Comparison of ENCODE assay signal across 18 mouse cellular contexts in genomic region chr10:108771081-108771480, GRCm38 (mm10).
DNase-seq lines count a peak whose midpoint lies in the region; ATAC-seq and TF ChIP-seq lines count a peak whose summit lies in the region.
"Had no signal": no experiment of that assay in that cellular context is flagged by ENCODE, and none has a peak within 500 bp of the region (broad histone marks: within the 10 kb centered on the region; RNA-seq: fewer than 3 reads in every experiment).

No protein-coding gene starts in this region.

- DNase-seq in frontal cortex, postnatal 14 days (ENCODE audit: low spot score in 2 of 2) = no peak
- peak; percentile 3 for DNase-seq in 3T3-L1 (ENCODE audit: low read depth, low spot score)
- peak; percentile 3 for DNase-seq in NIH3T3 (ENCODE audit: low read depth)
- DNase-seq in brain, embryonic 14.5 days (ENCODE audit: low read depth) = peak; percentile 53
- DNase-seq in left cerebral cortex, adult 8-10 months (ENCODE audit: low spot score in 2 of 2) = no peak
- no peak for DNase-seq in lung, postnatal 36 days
- DNase-seq: adrenal gland, adult 2 months; adrenal gland, postnatal 10 days; adrenal gland, postnatal 25 days; B cell, adult 2 months; cerebellum, adult 11-12 months; cerebellum, adult 2 months; cerebellum, adult 9-10 months; cerebellum, postnatal 25 days; forebrain, postnatal 0 days had no signal

- TF ChIP-seq CTCF in brain, embryonic 14.5 days (IDR thresholded peaks at IDR 0.05; ENCODE audit: borderline replicate concordance, extremely low read depth, insufficient read depth, insufficient read length) = no peak

- TF ChIP-seq POLR2A in brain, embryonic 14.5 days (IDR thresholded peaks at IDR 0.05; ENCODE audit: borderline replicate concordance, extremely low read depth, insufficient read depth, insufficient read length, poor library complexity, severe bottlenecking) = no peak

- ATAC-seq in frontal cortex, adult (ENCODE audit: low TSS enrichment) = 0 out of 2 replicates have a peak, but pooled peaks have one; percentile 34
- ATAC-seq: CD4-positive, CD25-positive, alpha-beta regulatory T cell, adult 4 months; forebrain, embryonic 13.5 days; forebrain, postnatal 0 days had no signal

Comparison
In these comparisons a context has a peak if more than half of its experiments do, and no peak if none do; other contexts are left out.
1. DNase-seq: peak in 3T3-L1 (single experiment), NIH3T3 (single experiment) and brain, embryonic 14.5 days (single experiment); none in frontal cortex, postnatal 14 days (0 of 2), left cerebral cortex, adult 8-10 months (0 of 2) and lung, postnatal 36 days (single experiment).